Mouse (Mus musculus): ENCODE measurements around the gene Ptprd.

DNA sequence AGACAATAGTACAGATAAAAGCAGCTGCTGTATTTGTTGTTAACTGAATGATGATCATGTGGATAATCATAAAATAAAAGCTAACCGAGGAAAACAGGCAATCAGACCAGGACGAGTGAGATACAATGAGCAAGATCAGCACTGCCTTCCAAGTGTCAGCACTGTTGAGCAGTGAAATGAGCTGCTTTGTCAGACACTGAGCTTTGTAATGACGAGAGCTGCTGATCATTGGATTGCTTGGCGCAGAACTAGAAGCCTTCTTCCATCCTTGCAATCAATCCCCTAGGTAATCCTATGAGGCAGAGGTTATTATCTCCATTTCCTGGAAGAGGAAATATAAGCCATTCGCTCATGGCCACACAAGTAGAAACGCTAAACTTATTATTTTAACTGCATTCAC lies 489.9 kb downstream of the Ptprd start:
- TF ChIP-seq GATA1 (IDR thresholded peaks at IDR 0.05; ENCODE audit: borderline replicate concordance, low read length), result no peak
- TF ChIP-seq FLI1 (IDR thresholded peaks at IDR 0.05; ENCODE audit: low read length), result no peak
